7 mouse cellular contexts compared by ENCODE assay signal in genomic region chrX:13242320-13243096, GRCm38 (mm10). TPM values are rescaled to one million over a fixed set of nuclear protein-coding genes. Genes with fewer than 3 reads are reported as not detected.
DNase-seq lines count a peak whose midpoint lies in the region; ATAC-seq and TF ChIP-seq lines count a peak whose summit lies in the region.

No protein-coding gene starts in this region.

- peak overlapping the region; percentile 49 for H3K4me2 ChIP-seq in embryonic facial prominence, embryonic 12.5 days (replicated peaks)
- H3K4me2 ChIP-seq in limb, embryonic 12.5 days = peak overlapping the region; percentile 55
- H3K4me2 ChIP-seq in midbrain, embryonic 14.5 days (ENCODE audit: low read length) = peak overlapping the region; percentile 63

- H3K4me3 ChIP-seq in embryonic facial prominence, embryonic 12.5 days = peak overlapping the region; percentile 31
- peak overlapping the region; percentile 46 for H3K4me3 ChIP-seq in kidney, adult 2 months (ENCODE audit: insufficient read depth, low read depth, low read length)
- H3K4me3 ChIP-seq in limb, embryonic 12.5 days (replicated peaks) = peak overlapping the region; percentile 34
- peak overlapping the region; percentile 39 for H3K4me3 ChIP-seq in midbrain, embryonic 14.5 days (replicated peaks; ENCODE audit: low read depth, low read length)
- peak overlapping the region; percentile 78 for H3K4me3 ChIP-seq in spleen, adult 2 months (ENCODE audit: extremely low read depth, insufficient read depth, insufficient read length)

- peaks cover 19% of the 10 kb centered on the region for H3K27me3 ChIP-seq in embryonic facial prominence, embryonic 12.5 days
- no peaks in the 10 kb centered on the region for H3K27me3 ChIP-seq in kidney, adult 2 months (replicated peaks; ENCODE audit: control insufficient read depth, insufficient read depth, low read length)
- peaks cover 45% of the 10 kb centered on the region for H3K27me3 ChIP-seq in limb, embryonic 12.5 days
- no peaks in the 10 kb centered on the region for H3K27me3 ChIP-seq in midbrain, embryonic 14.5 days (ENCODE audit: control insufficient read depth, insufficient read depth, low read length)
- no peaks in the 10 kb centered on the region for H3K27me3 ChIP-seq in spleen, adult 2 months (ENCODE audit: control insufficient read depth, insufficient read depth, low read length)

- TF ChIP-seq POLR2A in kidney, adult 2 months (IDR thresholded peaks at IDR 0.05; ENCODE audit: low read depth, low read length) = peak; percentile 77
- no peak; the same call in 1 of the 2 replicates for TF ChIP-seq POLR2A in spleen, adult 2 months (IDR thresholded peaks at IDR 0.05; ENCODE audit: low read depth, low read length)

- TF ChIP-seq CTCF in kidney, adult 2 months (conservative IDR thresholded peaks at IDR 0.05; ENCODE audit: insufficient read depth, insufficient read length, low read depth, low read length) = no peak
- TF ChIP-seq CTCF in spleen, adult 2 months (IDR thresholded peaks at IDR 0.05; ENCODE audit: extremely low read depth, insufficient read depth, insufficient read length, insufficient replicate concordance) = no peak

- peak; percentile 96 for ATAC-seq in embryonic facial prominence, embryonic 12.5 days (ENCODE audit: insufficient number of reproducible peaks, insufficient read depth, low FRiP score, low TSS enrichment)
- peak; percentile 95 for ATAC-seq in limb, embryonic 12.5 days (ENCODE audit: insufficient number of reproducible peaks, insufficient read depth, low FRiP score, low TSS enrichment, low read depth)
- peak; percentile 94 for ATAC-seq in midbrain, embryonic 14.5 days (ENCODE audit: low FRiP score, low TSS enrichment)

- peak overlapping the region; percentile 43; the same call in 1 of the 2 replicates for H3K9ac ChIP-seq in embryonic facial prominence, embryonic 12.5 days
- peak overlapping the region; percentile 58 for H3K9ac ChIP-seq in limb, embryonic 12.5 days (replicated peaks)
- H3K9ac ChIP-seq in midbrain, embryonic 14.5 days (replicated peaks; ENCODE audit: low read length) = peak overlapping the region; percentile 63

- H3K9me3 ChIP-seq in embryonic facial prominence, embryonic 12.5 days = no peaks in the 10 kb centered on the region
- H3K9me3 ChIP-seq in limb, embryonic 12.5 days = no peaks in the 10 kb centered on the region
- no peaks in the 10 kb centered on the region for H3K9me3 ChIP-seq in midbrain, embryonic 14.5 days (ENCODE audit: control insufficient read depth, low read length)

- H3K36me3 ChIP-seq in embryonic facial prominence, embryonic 12.5 days = no peaks in the 10 kb centered on the region
- H3K36me3 ChIP-seq in kidney, adult 2 months (ENCODE audit: control insufficient read depth, insufficient read depth, low read length) = no peaks in the 10 kb centered on the region
- no peaks in the 10 kb centered on the region for H3K36me3 ChIP-seq in limb, embryonic 12.5 days
- H3K36me3 ChIP-seq in midbrain, embryonic 14.5 days (ENCODE audit: control insufficient read depth, insufficient read depth, low read length) = no peaks in the 10 kb centered on the region
- H3K36me3 ChIP-seq in spleen, adult 2 months (ENCODE audit: control insufficient read depth, insufficient read depth, low read length) = no peaks in the 10 kb centered on the region

- no peaks in the 10 kb centered on the region for H3K4me1 ChIP-seq in embryonic facial prominence, embryonic 12.5 days
- peaks cover 15% of the 10 kb centered on the region; the same call in 1 of the 2 replicates for H3K4me1 ChIP-seq in kidney, adult 2 months (ENCODE audit: control insufficient read depth, insufficient read depth, low read length)
- peaks cover 13% of the 10 kb centered on the region for H3K4me1 ChIP-seq in limb, embryonic 12.5 days (replicated peaks)
- H3K4me1 ChIP-seq in midbrain, embryonic 14.5 days (ENCODE audit: control insufficient read depth, insufficient read depth, low read length) = 0 out of 2 replicates have a peak, but pooled peaks cover 3% of the 10 kb centered on the region
- H3K4me1 ChIP-seq in spleen, adult 2 months (ENCODE audit: control insufficient read depth, insufficient read depth, insufficient read length) = peaks cover 4% of the 10 kb centered on the region; the same call in 1 of the 2 replicates

- peak overlapping the region; percentile 97 for H3K27ac ChIP-seq in embryonic facial prominence, embryonic 12.5 days
- peak overlapping the region; percentile 83 for H3K27ac ChIP-seq in kidney, adult 2 months (ENCODE audit: insufficient read depth, low read depth, low read length)
- H3K27ac ChIP-seq in limb, embryonic 12.5 days = peak overlapping the region; percentile 98
- peak overlapping the region; percentile 96 for H3K27ac ChIP-seq in midbrain, embryonic 14.5 days (replicated peaks; ENCODE audit: low read depth, low read length)
- H3K27ac ChIP-seq in spleen, adult 2 months (ENCODE audit: insufficient read depth, low read length) = peak overlapping the region; percentile 95

- DNase-seq in adrenal gland, postnatal 14 days = peak; percentile 90
- peak; percentile 88 to 93 for DNase-seq in heart, adult 18-20 months
- peak; percentile 94 for DNase-seq in kidney, adult 2 months
- peak; percentile 91 for DNase-seq in midbrain, embryonic 14.5 days
- peak in 1 of 2 experiments; percentile 61 for DNase-seq in spleen, adult 2 months (ENCODE audit: low read depth in 1 of 2, low spot score in 2 of 2)

- 13% methylated on average over 24 of the region's 24 CpGs for WGBS in embryonic facial prominence, embryonic 12.5 days
- under 1% methylated on average over 24 of the region's 24 CpGs for WGBS in kidney, adult 2 months
- 11% methylated on average over 24 of the region's 24 CpGs for WGBS in limb, embryonic 12.5 days
- WGBS in midbrain, embryonic 14.5 days = 16% methylated on average over 24 of the region's 24 CpGs
- 22% methylated on average over 24 of the region's 24 CpGs for WGBS in spleen, adult 2 months

RNA-seq across cellular contexts. Expression of gene Ddx3x, which starts 38.3 kb away (rescaled TPM):
- 317 and 323 TPM in 2 replicates for total RNA-seq in adrenal gland, postnatal 14 days (2021)
- 152 and 163 TPM in 2 replicates for polyA plus RNA-seq in embryonic facial prominence, embryonic 12.5 days (2016; fragmentation: Nextera tagmentation; extraction: Ambion mirVana)
- 100 to 1,000 TPM in 1 of 2 experiments, 10 to 100 TPM in 1; 95.5 to 185 TPM for total RNA-seq in heart, adult 18-20 months (2021)
- 38.9 and 41.4 TPM in 2 replicates for polyA plus RNA-seq in kidney, adult 2 months (2012; rRNA removed)
- 180 and 181 TPM in 2 replicates for polyA plus RNA-seq in limb, embryonic 12.5 days (2016; fragmentation: Nextera tagmentation; extraction: Ambion mirVana)
- 116 and 142 TPM in 2 replicates for polyA plus RNA-seq in midbrain, embryonic 14.5 days (2014; fragmentation: Nextera tagmentation; extraction: Ambion mirVana)
- 9.3 and 12.1 TPM in 2 replicates for polyA plus RNA-seq in spleen, adult 2 months (2012; rRNA removed)
